Mouse (Mus musculus) layer of hippocampus, postnatal 10 days (tissue): ENCODE data around the gene Bicc1. TPM values are rescaled to one million over a fixed set of nuclear protein-coding genes. Genes with fewer than 3 reads are reported as not detected.
"Not testable (repeated sequence)": the region's sequence is repeated elsewhere in the genome, so short reads cannot be mapped to it uniquely, and the experiment has no call there.

Experiments used
- DNase-seq, 2 experiments: peaks; one replicate each; pipeline ENCODE4 v3.0.0; 2021; ENCODE audit warnings: low spot score in 2 of 2
- total RNA-seq, 2 experiments: library from RNA; stranded (reverse); gene quantifications; 2 replicates each; pipeline ENCODE4 v1.2.3; 2021

Gene Bicc1
- total RNA-seq, 2 experiments from 2014 or later, result 6.2 to 6.6 TPM

DNA sequence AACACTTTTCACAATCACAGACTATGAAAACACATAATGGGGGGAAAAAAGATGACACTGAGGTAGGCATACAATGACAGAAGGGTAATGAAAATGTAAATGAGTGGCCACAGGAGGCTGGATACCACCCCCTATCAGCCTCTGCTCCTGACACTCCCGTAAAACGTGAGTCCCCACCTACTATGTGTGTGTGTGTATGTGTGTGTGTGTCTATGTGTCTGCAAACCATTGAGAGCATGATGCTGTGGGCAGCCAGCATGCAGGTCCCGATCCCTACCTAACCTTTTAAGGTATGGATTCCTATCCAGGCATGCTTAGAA, 209.4 kb downstream of the Bicc1 start:
- DNase-seq, result no peak

- no peak for DNase-seq
These were observed 210.0 kb downstream of the Bicc1 start for GRCm38 (mm10) chr10:70949254-70950104.

- no peak for DNase-seq
These were observed 211.2 kb downstream of the Bicc1 start for GRCm38 (mm10) chr10:70948276-70948675.

DNA sequence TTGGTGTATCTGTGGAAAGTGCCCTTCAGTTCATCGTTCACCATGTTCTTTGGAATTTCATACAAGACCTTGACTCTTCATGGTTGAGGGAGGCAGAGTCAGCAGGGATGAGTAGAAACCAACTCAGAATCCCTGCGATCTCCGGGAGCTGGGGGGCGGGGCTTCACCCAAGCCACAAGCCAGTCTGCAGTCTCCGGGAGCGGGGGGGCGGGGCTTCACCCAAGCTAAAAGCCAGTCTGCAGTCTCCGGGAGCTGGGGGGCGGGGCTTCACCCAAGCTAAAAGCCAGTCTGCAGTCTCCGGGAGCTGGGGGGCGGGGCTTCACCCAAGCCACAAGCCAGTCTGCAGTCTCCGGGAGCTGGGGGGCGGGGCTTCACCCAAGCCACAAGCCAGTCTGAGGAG, 213.4 kb downstream of the Bicc1 start:
- not testable (repeated sequence) for DNase-seq

DNA sequence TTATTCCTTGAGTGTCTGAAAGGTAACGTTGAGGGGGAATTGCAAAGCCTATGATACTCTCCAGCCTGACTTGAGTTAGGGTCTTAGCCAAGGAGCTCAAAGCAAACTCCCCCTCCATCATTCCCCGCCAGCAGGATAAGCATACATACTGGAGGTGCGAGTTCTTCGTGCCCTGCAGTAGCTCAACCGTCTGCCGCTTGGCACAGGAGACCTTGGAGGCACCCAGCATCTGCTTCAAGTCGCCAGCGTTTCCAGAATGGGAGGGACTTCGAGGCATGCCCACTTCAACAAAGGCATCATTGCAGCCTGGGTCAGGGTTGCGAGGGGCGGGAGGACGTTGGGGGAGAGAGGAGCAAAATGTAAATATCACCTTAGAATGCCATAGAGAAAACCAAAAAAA, 214.4 kb downstream of the Bicc1 start:
- no peak for DNase-seq

- DNase-seq, result no peak
These were observed 217.9 kb downstream of the Bicc1 start for GRCm38 (mm10) chr10:70941623-70942022.

DNA sequence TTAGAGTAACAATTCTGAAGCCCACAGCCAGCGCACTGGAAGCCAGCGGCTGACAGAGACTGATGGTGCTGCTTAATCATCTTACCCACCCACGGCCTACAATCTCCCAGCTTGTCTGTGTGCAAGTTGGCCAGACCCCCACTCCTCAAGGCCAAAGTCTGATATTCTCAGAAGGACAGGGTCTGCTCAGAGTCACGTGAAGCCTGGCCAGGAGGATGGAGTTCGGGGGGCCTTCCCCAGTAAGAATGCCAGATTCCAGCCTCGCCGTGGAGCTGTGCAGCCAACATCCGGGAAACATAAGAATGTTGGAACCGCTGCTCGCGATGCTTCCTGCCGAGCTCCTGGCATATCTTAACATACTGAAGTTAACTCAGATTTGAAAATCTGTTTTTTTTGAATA, 219.7 kb downstream of the Bicc1 start:
- DNase-seq, result no peak

DNA sequence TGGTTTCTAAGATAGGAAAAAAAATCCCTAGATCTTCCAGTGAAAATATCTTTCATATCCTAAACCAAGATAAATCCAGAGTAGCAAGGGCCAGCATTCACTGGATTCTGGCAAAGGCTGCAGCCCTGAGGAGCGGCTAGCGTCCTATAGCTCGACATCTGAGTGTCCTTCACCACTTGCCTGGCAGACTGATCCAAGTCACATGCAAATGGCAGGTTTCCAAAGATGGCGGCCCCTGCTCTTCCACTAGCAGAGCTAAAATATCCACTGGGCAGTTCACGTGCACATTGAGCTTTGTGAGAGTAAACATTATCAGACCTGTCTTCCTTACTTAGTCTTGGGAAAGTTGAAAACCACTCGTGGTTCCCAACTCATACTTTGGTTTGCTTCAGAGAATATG, 222.1 kb downstream of the Bicc1 start:
- DNase-seq, result no peak

DNA sequence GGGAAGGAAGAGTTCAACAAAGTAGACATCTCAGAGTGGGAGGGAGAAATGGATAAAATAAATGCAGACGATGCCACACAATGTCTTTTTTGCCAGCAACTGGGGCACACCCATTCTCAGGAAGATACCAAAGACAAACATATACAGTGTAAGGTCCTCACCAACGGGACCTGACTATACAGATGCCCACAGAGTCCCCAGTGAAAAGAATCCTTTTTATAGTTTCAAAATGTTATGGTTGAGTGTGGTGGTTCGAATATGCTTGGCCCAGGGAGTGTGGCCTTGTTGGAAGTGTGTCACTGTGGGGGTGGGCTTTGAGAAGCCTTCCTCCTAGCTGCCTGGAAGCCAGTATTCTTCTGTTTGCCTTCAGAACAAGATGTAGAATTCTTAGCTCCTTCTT, 223.5 kb downstream of the Bicc1 start:
- DNase-seq, result no peak

- DNase-seq, result no peak
These were observed 233.4 kb downstream of the Bicc1 start for GRCm38 (mm10) chr10:70926126-70926525.

DNA sequence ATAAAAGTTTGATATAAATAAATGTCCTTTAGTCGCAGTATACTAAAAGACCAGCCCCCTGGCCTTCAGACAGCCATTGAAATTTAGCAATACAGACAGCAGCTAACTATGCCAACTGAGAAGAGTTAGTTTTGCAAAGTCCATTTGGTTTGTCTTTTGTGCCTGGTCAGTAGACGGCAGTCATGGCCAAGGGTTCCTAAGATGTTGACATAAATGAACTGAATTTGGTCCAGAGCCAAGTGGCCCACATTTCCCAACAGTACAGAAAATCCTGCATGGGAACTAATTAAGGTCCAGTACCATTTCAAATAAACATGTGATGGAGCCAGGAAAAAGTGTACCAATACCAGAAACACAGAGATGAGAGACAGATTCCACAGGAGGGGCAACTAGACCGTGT, 235.2 kb downstream of the Bicc1 start:
- no peak for DNase-seq

GRCm38 (mm10) chr10:70923936-70924335, 235.6 kb downstream of the Bicc1 start:
- DNase-seq, result no peak

DNA sequence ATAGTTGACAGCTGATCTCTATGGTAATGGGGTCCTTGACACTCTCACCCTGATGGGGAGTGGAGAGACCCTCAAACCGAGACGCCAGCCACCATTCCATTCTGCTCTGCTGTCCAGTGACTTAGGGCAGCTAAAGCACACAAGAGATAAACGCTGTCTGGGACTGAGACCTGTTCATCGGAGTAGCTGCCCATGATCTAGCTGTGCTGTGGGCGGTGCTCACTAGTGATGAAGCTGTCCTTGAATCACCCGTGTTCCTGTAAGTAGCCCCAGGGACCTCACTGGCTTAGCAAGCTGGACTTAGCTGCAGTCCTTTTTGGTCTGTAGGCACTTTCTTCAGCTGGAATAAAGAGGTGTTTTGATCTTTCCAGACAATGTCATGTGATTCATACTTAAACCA, 238.0 kb downstream of the Bicc1 start:
- DNase-seq, result no peak

- no peak for DNase-seq
These were observed 239.6 kb downstream of the Bicc1 start for GRCm38 (mm10) chr10:70919851-70920250.

- DNase-seq, result no peak
These were observed 240.4 kb downstream of the Bicc1 start for GRCm38 (mm10) chr10:70919031-70919663.

- no peak for DNase-seq
These were observed 242.8 kb downstream of the Bicc1 start for GRCm38 (mm10) chr10:70916697-70917096.

DNA sequence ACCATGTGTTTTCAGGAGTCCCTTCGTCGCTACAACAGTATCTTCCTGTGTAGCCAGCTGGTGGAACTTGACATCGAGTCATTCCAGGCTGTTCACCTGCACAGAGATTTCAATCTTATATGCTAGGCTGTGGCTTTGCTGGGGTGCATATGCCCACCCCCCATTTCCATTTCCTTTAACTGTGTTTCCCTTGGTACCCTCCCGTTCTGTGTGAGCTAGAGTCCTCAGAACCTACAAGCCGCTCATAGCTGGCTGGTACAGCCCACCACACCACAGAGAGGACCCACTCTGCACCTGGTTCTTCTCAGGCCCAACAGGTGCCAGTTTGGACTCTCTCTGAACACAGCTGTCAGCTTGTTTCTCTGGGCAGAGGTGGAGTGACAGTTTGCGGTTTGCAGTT, 244.4 kb downstream of the Bicc1 start:
- no peak for DNase-seq

DNA sequence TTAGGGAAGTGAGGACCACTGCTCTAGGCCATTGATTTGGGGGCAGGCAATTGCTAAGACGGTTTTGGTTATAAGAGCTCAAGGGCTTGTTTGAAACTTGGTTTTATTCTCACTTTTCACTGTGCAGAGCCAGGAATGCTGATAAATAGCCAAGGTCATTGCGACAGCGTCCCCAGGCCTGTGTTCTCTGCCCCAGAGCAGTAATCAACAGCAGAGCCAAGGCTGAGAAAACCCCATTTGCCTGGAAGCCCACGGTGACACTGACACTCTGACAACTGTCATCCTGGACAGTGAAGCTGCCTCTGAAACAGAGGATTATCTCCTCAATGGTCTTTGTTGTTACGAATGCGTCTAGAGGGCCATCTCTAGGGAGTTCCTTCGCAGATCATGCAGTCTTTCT, 255.6 kb downstream of the Bicc1 start:
- no peak for DNase-seq

GRCm38 (mm10) chr10:70902751-70903485, 256.6 kb downstream of the Bicc1 start:
- peak in 1 of 2 experiments; percentile 6 for DNase-seq

- peak in 1 of 2 experiments; percentile 12 for DNase-seq
These were observed 258.2 kb downstream of the Bicc1 start for GRCm38 (mm10) chr10:70901193-70901875.

- DNase-seq, result no peak
These were observed 263.6 kb downstream of the Bicc1 start for GRCm38 (mm10) chr10:70895891-70896290.

GRCm38 (mm10) chr10:70878046-70878445, 281.5 kb downstream of the Bicc1 start:
- DNase-seq, result no peak
